Mouse (Mus musculus) retina, postnatal 7 days (tissue): ENCODE measurements around the gene Ccdc58.
"Not testable (repeated sequence)": the region's sequence is repeated elsewhere in the genome, so short reads cannot be mapped to it uniquely, and the experiment has no call there.

ENCODE experiments used
- DNase-seq: peaks from one replicate; pipeline ENCODE4 v3.0.0-alpha.2; 2012; ENCODE audit warnings: low read depth, low spot score

Ccdc58 gene

DNA sequence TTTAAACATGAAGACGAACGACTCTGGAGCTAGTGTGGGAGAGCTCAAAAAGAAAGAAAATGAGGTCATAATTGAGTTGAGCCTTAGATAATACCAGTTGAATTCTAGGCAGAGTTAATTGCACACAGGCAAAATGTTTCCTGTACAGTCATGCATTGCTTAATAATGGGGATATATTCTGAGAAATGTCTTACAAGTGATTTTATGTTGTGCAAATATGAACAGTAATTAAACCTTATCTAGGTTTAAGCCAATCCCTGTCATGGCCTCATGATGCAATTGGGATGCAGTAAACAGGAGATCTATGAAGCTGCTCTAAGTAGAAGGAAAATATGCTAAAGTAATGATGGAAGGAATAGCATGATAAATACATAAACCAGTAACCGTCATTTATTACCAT is 3.3 kb downstream of the Ccdc58 start:
- no peak for DNase-seq

- no peak for DNase-seq
Measured at GRCm38 (mm10) chr16:36079916-36080315, 8.4 kb downstream of the Ccdc58 start.

DNA sequence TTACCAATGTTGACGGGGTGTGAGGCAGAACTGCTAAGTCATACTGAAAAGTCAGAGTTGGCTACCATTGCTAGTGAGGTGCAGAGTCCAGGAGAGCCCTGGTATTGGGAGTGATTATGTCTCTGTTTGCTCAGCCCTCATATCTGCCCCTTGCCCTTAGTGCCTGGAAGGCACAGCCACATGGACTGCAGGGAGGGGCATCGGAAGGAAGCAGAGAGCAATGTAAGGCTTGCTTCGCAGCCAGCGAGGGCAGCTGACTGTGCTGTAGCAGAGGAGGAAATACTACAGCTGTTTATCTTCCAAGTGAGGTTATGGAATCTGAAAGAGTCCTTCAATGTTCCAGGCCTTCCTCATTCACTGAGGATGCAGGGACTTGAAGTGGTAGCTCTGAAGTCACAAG is 16.4 kb downstream of the Ccdc58 start:
- DNase-seq = no peak

GRCm38 (mm10) chr16:36089065-36089464 is 17.6 kb downstream of the Ccdc58 start:
- no peak for DNase-seq

DNA sequence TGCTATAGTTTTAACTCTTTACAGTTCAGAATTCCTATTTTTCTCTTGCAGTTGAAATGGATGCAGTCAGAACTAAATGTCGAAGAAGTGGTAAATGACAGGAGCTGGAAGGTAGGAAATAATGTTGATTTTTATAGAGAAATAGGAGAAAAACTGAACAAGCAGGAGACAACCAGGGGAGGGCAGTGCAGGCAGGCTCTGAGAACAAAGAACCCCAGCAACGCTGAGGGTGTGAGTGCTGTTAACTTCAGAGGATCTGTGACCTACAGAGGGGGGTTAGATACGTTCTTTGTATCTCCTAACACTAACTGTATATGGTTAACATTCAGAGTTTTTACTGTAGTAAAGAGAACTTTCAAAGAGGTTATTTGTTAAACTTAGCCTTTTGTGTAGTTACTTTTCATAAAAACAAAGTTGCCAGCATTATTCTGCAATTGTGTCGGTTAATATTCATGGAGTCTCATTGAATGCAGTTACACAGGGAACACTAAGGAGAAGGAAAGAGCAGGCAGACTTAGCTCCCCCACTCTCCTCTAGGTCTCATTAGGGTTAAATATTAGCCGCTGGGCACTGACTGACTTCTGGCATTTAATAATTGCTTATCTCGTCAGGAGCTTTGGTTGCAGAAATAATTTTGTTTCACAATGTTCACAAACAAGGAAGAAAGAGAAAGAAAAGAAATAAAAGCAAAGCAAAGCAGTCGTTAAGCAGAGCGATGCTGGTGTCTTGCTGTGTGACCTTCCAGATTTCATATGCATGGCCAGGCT is 18.5 kb downstream of the Ccdc58 start:
- no peak for DNase-seq

DNA sequence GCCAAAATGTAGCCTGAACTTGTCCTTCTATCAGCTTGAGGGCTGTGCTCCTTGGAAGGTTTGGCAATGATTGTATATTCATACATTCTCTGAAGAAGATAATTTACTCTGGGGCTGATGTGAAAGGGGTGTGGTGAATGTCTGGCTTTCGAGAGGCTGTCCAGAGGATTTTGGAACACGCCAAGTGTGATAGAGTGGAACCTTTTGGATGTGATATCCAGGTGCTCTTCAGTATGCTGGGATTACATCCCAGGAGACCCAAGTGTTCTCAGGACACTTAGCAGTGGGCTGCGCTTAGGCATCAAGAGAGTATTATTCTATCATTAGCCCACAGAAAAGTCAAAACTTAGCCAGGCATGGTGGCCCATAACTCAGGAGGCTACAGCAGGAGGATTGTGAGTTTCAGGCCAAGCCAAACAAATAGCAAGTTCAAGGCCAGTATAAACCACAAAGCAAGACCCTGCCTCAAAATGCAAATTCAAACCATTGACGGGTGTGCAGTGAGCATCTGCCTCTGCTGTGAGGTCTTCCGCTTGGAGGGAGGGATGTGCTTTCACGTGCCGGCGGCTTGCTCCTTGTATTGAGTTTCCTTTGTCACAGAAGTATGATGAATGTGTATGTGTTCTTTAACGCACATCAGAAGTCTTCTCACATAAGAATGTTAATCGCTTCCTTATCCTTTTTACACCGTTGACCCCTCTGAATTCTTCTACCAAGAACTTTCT is 19.5 kb downstream of the Ccdc58 start:
- no peak for DNase-seq

DNA sequence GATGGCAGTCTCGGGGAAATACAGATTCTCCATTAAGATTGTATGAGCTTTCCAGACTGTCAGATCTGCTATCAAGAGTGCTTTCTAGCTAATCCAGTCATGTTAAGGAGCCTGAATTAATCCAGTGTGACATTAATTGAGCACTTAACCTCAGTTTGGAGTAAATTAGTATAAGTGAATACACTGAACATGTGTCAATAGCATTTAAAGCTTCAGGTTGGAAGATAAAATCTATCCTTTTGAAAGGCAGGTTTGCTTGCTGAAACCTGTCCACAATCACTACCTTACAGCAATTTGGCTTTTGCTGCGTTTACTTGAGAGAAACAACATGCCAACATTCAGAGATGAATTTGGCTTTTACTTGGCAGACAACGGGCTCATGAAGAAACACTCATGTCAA is 22.6 kb downstream of the Ccdc58 start:
- no peak for DNase-seq

DNA sequence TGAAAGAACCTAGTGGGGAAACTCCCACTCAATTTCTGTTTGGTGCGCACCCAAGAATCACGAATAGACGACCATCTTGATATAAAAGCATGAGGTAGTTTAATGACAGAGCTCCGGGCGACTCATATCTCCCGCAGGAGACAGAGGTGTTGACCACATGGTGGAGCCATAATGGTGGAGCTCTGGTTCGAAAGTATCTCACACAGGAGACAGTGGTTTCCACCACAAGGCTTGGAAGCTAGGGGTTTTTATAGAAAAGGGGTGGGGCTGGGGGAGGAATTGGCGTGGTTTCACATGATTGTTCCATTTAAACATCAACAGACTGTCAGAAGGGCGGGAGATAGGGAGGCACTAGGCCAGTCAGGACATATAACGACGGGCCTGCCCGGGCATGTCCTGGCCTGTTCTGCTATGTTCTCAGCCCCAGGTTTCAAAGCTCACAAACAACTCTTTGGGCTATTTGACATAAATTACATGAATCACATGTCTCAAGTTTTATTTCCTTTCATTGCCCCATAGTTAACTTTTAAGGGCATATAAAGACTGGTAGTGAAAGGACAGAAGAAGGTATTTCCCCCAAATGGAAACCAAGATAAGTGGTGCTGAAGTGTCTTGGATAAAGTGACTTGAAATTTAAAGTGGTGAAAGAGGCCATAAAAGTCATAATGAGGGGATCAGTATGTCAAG is 26.5 kb downstream of the Ccdc58 start:
- not testable (repeated sequence) for DNase-seq

DNA sequence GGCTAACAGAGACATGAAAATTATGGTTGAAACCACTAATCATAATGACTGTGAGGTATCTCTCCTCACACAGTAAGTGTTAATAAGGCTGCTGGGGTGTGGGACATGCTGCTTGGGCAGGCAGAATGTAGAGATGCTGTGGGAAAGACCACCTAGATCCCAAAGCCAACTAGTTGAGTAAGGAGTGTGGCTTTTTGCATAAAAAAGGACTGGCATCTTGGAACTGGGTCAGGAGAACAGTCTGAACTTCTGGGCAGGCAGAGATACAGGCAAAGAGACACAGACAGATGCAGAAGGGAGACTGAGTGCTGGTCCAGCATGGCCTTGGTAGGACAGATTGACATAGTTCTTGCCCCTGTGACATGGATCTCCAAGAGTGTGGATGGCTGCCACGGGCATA is 30.0 kb downstream of the Ccdc58 start:
- DNase-seq = no peak

- no peak for DNase-seq
Measured at GRCm38 (mm10) chr16:36102211-36102610, 30.7 kb downstream of the Ccdc58 start.

GRCm38 (mm10) chr16:36111486-36111885 is 40.0 kb downstream of the Ccdc58 start:
- DNase-seq = not testable (repeated sequence)

- not testable (repeated sequence) for DNase-seq
Measured at GRCm38 (mm10) chr16:36115751-36116150, 44.3 kb downstream of the Ccdc58 start.

DNA sequence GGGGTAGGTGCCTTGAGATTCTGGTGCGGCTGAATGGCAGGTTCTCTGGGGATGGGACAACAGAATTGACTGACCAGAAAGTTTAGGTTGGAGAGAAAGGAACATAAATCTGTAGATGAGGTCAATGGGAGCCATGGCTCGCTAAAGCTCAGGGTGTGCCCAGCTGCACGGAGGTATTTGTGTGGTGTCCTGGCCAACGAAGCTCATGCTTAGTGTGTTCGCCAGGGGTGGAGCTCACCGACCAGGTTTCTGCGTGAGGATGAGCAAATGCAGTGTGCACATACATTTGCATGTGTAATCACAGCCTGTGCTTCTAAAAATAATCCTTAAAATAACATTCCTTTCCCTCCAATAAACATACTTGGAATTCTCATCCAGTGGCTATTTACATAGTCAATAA is 56.6 kb downstream of the Ccdc58 start:
- DNase-seq = no peak

DNA sequence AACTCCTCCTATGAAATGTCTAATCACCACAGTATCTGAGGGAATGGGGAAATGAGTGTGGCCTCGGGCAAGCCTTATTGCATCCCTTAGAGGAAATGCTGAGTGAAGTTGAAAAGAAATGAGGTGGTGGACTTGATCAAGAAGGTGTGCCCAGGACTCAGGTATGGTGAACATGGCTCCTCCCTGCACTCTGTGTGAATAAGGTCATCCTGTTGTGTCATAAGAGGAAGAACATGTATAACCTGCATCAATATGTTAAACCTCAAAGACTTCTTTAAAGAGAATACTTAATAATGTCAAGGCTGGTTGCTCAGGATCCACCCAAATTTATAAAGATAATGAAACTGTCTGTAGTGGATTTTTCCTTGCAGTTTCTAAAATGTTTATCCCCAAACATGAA is 59.7 kb downstream of the Ccdc58 start, which contains the start of gene Csta1:
Gene Csta1, minus strand, starts transcription at position 101 of the 400 bp plus-strand sequence.
- DNase-seq = no peak

- no peak for DNase-seq
Measured at GRCm38 (mm10) chr16:36138201-36138600, 66.7 kb downstream of the Ccdc58 start.
